ENCODE assay signal across 22 mouse cellular contexts in genomic region chr2:144837312-144837679, GRCm38 (mm10). TPM values are rescaled to one million over a fixed set of nuclear protein-coding genes. Genes with fewer than 3 reads are reported as not detected.
DNase-seq lines count a peak whose midpoint lies in the region; ATAC-seq and TF ChIP-seq lines count a peak whose summit lies in the region.
"Had no signal": no experiment of that assay in that cellular context is flagged by ENCODE, and none has a peak within 500 bp of the region (broad histone marks: within the 10 kb centered on the region; RNA-seq: fewer than 3 reads in every experiment).

No protein-coding gene starts in this region.

- peak overlapping the region; percentile 34 for H3K27ac ChIP-seq in intestine, embryonic 14.5 days (ENCODE audit: low read depth)
- H3K27ac ChIP-seq in intestine, postnatal 0 days (ENCODE audit: low read depth, low read length), result no peak overlapping the region
- no peak overlapping the region for H3K27ac ChIP-seq in lung, embryonic 14.5 days (ENCODE audit: low read depth)
- no peak overlapping the region for H3K27ac ChIP-seq in intestine, embryonic 15.5 days
- H3K27ac ChIP-seq: embryonic facial prominence, embryonic 13.5 days; hindbrain, embryonic 14.5 days; limb, embryonic 12.5 days; liver, embryonic 13.5 days had no signal

- no peak overlapping the region for H3K4me2 ChIP-seq in intestine, embryonic 14.5 days (ENCODE audit: low read length)
- no peak overlapping the region for H3K4me2 ChIP-seq in intestine, postnatal 0 days (replicated peaks; ENCODE audit: low read depth)
- no peak overlapping the region for H3K4me2 ChIP-seq in lung, embryonic 14.5 days
- H3K4me2 ChIP-seq in intestine, embryonic 15.5 days (replicated peaks), result no peak overlapping the region
- H3K4me2 ChIP-seq: embryonic facial prominence, embryonic 13.5 days; hindbrain, embryonic 14.5 days; limb, embryonic 12.5 days; liver, embryonic 13.5 days; midbrain, embryonic 11.5 days had no signal

- H3K9me3 ChIP-seq in intestine, embryonic 14.5 days (ENCODE audit: control insufficient read depth, low read length), result no peaks in the 10 kb centered on the region
- H3K9me3 ChIP-seq in intestine, postnatal 0 days (ENCODE audit: control insufficient read depth), result no peaks in the 10 kb centered on the region
- no peaks in the 10 kb centered on the region for H3K9me3 ChIP-seq in lung, embryonic 14.5 days (ENCODE audit: low read depth, low read length)
- H3K9me3 ChIP-seq in intestine, embryonic 15.5 days, result no peaks in the 10 kb centered on the region
- H3K9me3 ChIP-seq: embryonic facial prominence, embryonic 13.5 days; limb, embryonic 12.5 days; liver, embryonic 13.5 days had no signal

- no peaks in the 10 kb centered on the region for H3K4me1 ChIP-seq in intestine, embryonic 14.5 days (replicated peaks; ENCODE audit: control insufficient read depth, insufficient read depth, low read length)
- no peaks in the 10 kb centered on the region for H3K4me1 ChIP-seq in intestine, postnatal 0 days (replicated peaks; ENCODE audit: control insufficient read depth, insufficient read depth, low read length)
- H3K4me1 ChIP-seq in lung, embryonic 14.5 days (ENCODE audit: insufficient read depth), result no peaks in the 10 kb centered on the region
- H3K4me1 ChIP-seq in intestine, embryonic 15.5 days (replicated peaks), result no peaks in the 10 kb centered on the region
- H3K4me1 ChIP-seq: embryonic facial prominence, embryonic 13.5 days; limb, embryonic 12.5 days; liver, embryonic 13.5 days had no signal

- ATAC-seq in intestine, embryonic 14.5 days (replicated peaks; ENCODE audit: low FRiP score, low TSS enrichment, low read depth), result peak; percentile 71; the same call in 1 of the 2 replicates
- no peak for ATAC-seq in intestine, postnatal 0 days
- peak; percentile 93 for ATAC-seq in lung, embryonic 14.5 days (ENCODE audit: insufficient read depth)
- peak; percentile 81 for ATAC-seq in intestine, embryonic 15.5 days
- ATAC-seq: forebrain, postnatal 0 days had no signal

- intact Hi-C loops in left cerebral cortex, postnatal 36 days (cut with DNase I), result no loop called here

- H3K4me3 ChIP-seq in intestine, embryonic 14.5 days (ENCODE audit: low read depth, low read length), result no peak overlapping the region
- H3K4me3 ChIP-seq in intestine, postnatal 0 days (ENCODE audit: low read depth, low read length), result no peak overlapping the region
- H3K4me3 ChIP-seq in lung, embryonic 14.5 days (ENCODE audit: low read depth, low read length), result no peak overlapping the region
- no peak overlapping the region for H3K4me3 ChIP-seq in intestine, embryonic 15.5 days (replicated peaks)
- H3K4me3 ChIP-seq: embryonic facial prominence, embryonic 13.5 days; limb, embryonic 12.5 days; liver, embryonic 13.5 days had no signal

- no peak overlapping the region for H3K9ac ChIP-seq in intestine, embryonic 14.5 days (ENCODE audit: low read length)
- H3K9ac ChIP-seq in intestine, postnatal 0 days (ENCODE audit: low read depth, low read length), result no peak overlapping the region
- H3K9ac ChIP-seq in lung, embryonic 14.5 days, result no peak overlapping the region
- H3K9ac ChIP-seq in intestine, embryonic 15.5 days, result no peak overlapping the region
- H3K9ac ChIP-seq: embryonic facial prominence, embryonic 13.5 days; forebrain, postnatal 0 days; hindbrain, embryonic 14.5 days; limb, embryonic 12.5 days; liver, embryonic 13.5 days had no signal

- WGBS in intestine, embryonic 14.5 days, result 50% methylated on average over 3 of the region's 3 CpGs
- WGBS in intestine, postnatal 0 days, result 67% methylated on average over 3 of the region's 3 CpGs
- 50% methylated on average over 3 of the region's 3 CpGs for WGBS in lung, embryonic 14.5 days
- 37% methylated on average over 3 of the region's 3 CpGs for WGBS in intestine, embryonic 15.5 days

- TF ChIP-seq CTCF in intestine, postnatal 0 days (IDR thresholded peaks at IDR 0.05; ENCODE audit: low read depth), result no peak
- TF ChIP-seq CTCF in lung, embryonic 14.5 days (IDR thresholded peaks at IDR 0.05; ENCODE audit: low read depth), result no peak

- DNase-seq in intestine, embryonic 14.5 days (ENCODE audit: low spot score), result no peak
- peak; percentile 67 for DNase-seq in lung, embryonic 14.5 days
- DNase-seq in lung, postnatal 14 days, result no peak
- DNase-seq in lung, postnatal 4 days, result peak; percentile 8 to 62
- DNase-seq in urinary bladder, postnatal 4 days (ENCODE audit: low spot score in 2 of 2), result no peak
- no peak for DNase-seq in left cerebral cortex, postnatal 36 days (ENCODE audit: low spot score in 2 of 2)
- DNase-seq: B cell, adult 2 months; cerebellum, adult 9-11 months; forebrain, postnatal 0 days; heart, adult 18-20 months; heart, postnatal 36 days; liver, embryonic 13.5 days; thymus, postnatal 14 days had no signal

- H3K36me3 ChIP-seq in intestine, embryonic 14.5 days (ENCODE audit: control insufficient read depth, insufficient read depth, low read length), result no peaks in the 10 kb centered on the region
- H3K36me3 ChIP-seq in intestine, postnatal 0 days (ENCODE audit: control insufficient read depth, insufficient read depth), result no peaks in the 10 kb centered on the region
- no peaks in the 10 kb centered on the region for H3K36me3 ChIP-seq in lung, embryonic 14.5 days (ENCODE audit: insufficient read depth)
- H3K36me3 ChIP-seq in intestine, embryonic 15.5 days, result no peaks in the 10 kb centered on the region
- H3K36me3 ChIP-seq: embryonic facial prominence, embryonic 13.5 days; limb, embryonic 12.5 days; liver, embryonic 13.5 days had no signal

- H3K27me3 ChIP-seq in intestine, embryonic 14.5 days (replicated peaks; ENCODE audit: control insufficient read depth, insufficient read depth, low read length), result no peaks in the 10 kb centered on the region
- H3K27me3 ChIP-seq in intestine, postnatal 0 days (replicated peaks; ENCODE audit: control insufficient read depth, insufficient read depth, low read length), result no peaks in the 10 kb centered on the region
- no peaks in the 10 kb centered on the region for H3K27me3 ChIP-seq in lung, embryonic 14.5 days (ENCODE audit: insufficient read depth, low read length)
- H3K27me3 ChIP-seq in intestine, embryonic 15.5 days (replicated peaks), result no peaks in the 10 kb centered on the region
- H3K27me3 ChIP-seq: embryonic facial prominence, embryonic 13.5 days; limb, embryonic 12.5 days; liver, embryonic 13.5 days had no signal

RNA-seq across cellular contexts. Expression of gene Scp2d1, which starts 13.8 kb away (rescaled TPM):
- not detected in 2 replicates for polyA plus RNA-seq in intestine, embryonic 14.5 days (2014; fragmentation: Nextera tagmentation; extraction: Ambion mirVana)
- polyA plus RNA-seq in intestine, postnatal 0 days (2015; fragmentation: Nextera tagmentation; extraction: Ambion mirVana), result not detected in 2 replicates
- polyA plus RNA-seq in lung, embryonic 14.5 days (2014; fragmentation: Nextera tagmentation; extraction: Ambion mirVana), result not detected in 2 replicates
- polyA plus RNA-seq in intestine, embryonic 15.5 days (2015; fragmentation: Nextera tagmentation; extraction: Ambion mirVana), result not detected in 2 replicates
- not detected for total RNA-seq in left cerebral cortex, postnatal 36 days (2021)
- total RNA-seq: adrenal gland, adult 18-20 months; heart, adult 18-20 months; heart, postnatal 36 days; layer of hippocampus, postnatal 10 days had no signal
- polyA plus RNA-seq: embryonic facial prominence, embryonic 13.5 days; forebrain, postnatal 0 days; heart, embryonic 14.5 days; hindbrain, embryonic 14.5 days; limb, embryonic 12.5 days; liver, embryonic 13.5 days; midbrain, embryonic 11.5 days had no signal

Comparison
In these comparisons a context has a peak if more than half of its experiments do, and no peak if none do; other contexts are left out.
1. DNase-seq: peak in lung, embryonic 14.5 days (single experiment) and lung, postnatal 4 days (2 of 2); none in intestine, embryonic 14.5 days (single experiment), lung, postnatal 14 days (single experiment), urinary bladder, postnatal 4 days (0 of 2) and left cerebral cortex, postnatal 36 days (0 of 2).